Mouse (Mus musculus): ENCODE measurements at regions not wholly inside any gene's neighbourhood (a gene's known extent, or its start where the extent isn't known, plus 50 kb on each side); places are given as distances from the start of the nearest gene placed in this dataset.

DNA sequence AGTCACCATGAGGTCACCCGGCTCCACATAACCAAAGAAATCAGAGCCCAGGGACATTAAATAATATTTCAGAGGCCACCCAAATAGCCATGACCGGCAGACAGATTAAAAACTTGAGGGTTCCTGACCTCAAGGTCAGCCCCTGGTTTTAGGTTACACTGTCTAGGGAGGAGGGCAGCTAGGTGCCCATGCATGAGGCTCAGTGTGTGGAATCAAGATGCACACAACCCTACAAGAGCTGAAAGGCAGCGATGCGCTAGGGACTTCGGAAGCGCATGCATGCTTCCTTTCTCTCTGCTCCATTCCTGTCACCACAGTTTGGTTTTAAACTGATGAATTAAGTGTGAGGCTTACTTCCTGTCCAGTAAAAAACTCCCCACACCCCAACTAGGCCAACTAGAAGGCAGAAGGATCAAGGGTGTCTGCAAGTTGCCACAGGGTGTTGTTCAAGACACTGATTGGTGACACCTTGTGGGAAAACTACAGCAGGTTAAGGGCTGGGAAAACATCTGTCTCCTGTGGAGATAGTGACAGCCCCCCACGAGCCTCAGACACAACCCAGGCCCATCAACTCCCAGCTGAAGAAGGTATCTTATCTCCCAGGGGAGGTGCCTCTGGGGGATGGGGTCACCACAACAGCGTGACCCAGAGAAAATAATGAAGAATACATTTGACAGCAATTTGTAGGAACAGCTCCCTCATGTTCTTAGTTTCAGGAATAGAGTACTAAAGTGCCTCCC is 127.2 kb upstream of the Gdnf start:
- in situ Hi-C loops (cut with MboI; ENCODE audit: low sequenced_read_pairs) = no loop called here

- in situ Hi-C loops (cut with MboI; ENCODE audit: low sequenced_read_pairs) = no loop called here
These were observed 119.4 kb upstream of the Gdnf start for GRCm38 (mm10) chr15:7691251-7691650.

GRCm38 (mm10) chr15:7692096-7692495 is 118.5 kb upstream of the Gdnf start:
- in situ Hi-C loops (cut with MboI; ENCODE audit: low sequenced_read_pairs) = no loop called here

DNA sequence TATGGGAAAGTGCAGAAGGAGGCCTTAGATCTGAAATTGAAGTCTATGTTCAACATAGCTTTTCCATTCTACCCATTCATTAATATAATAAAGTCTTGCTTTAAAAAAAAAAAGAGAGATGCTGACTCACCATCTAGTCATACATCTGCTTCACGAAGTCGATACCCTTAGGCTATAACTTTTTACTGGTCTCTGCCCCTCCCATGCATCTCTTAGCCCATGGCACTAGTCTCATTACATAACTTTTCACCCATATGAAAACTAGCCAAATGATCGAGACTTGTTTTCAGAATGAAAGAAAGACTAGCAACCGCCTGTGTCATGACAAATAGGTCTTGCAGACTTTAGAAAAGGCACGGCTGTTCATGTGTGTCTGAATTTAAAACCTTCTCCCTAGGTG is 116.6 kb upstream of the Gdnf start:
- in situ Hi-C loops (cut with MboI; ENCODE audit: low sequenced_read_pairs) = no loop called here

DNA sequence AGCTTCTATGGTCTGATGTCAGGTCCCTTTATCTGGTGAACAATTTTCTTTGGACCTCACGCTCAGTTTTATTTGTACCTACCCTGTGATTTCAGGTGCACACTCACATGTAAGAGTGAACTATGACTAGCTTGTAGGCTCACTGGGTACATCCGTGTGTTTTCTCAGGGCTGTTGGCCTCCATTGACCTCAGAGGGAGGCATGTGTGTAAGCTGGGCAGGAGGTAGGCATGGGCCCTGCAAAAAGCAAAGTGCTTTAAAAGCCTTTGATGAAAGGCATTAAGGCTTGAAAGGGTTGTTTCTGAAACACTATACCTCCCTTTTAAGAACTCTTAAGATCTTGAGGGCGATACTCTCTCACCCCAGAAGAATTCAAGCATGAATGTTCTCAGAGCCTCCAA is 112.9 kb upstream of the Gdnf start:
- in situ Hi-C loops (cut with MboI; ENCODE audit: low sequenced_read_pairs) = no loop called here

GRCm38 (mm10) chr15:7708836-7709235 is 101.8 kb upstream of the Gdnf start:
- in situ Hi-C loops (cut with MboI; ENCODE audit: low sequenced_read_pairs) = no loop called here

DNA sequence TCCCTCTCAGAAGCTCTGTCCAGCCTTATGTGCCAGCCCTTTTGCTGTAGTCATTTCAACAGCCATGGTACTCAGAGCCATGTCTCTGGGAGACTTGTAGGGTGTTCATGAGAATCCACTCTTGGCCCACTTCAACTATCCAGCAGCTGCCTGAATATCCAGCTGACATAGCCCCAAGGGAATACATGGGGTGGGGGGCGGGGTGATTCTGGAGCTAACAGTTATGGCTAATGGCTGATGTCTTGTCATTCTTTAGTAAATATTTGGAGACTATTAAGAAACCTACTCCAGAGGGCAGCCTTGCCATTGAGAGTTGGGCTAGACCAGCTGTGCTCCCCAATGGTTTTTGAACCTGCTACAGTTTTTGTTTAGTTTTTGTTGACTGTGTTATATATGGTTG is 96.0 kb upstream of the Gdnf start:
- in situ Hi-C loops (cut with MboI; ENCODE audit: low sequenced_read_pairs) = no loop called here

- in situ Hi-C loops (cut with MboI; ENCODE audit: low sequenced_read_pairs) = no loop called here
These were observed 94.5 kb upstream of the Gdnf start for GRCm38 (mm10) chr15:7716188-7716587.

- in situ Hi-C loops (cut with MboI; ENCODE audit: low sequenced_read_pairs) = no loop called here
These were observed 87.4 kb upstream of the Gdnf start for GRCm38 (mm10) chr15:7723202-7723721.

- in situ Hi-C loops (cut with MboI; ENCODE audit: low sequenced_read_pairs) = no loop called here
These were observed 86.9 kb upstream of the Gdnf start for GRCm38 (mm10) chr15:7723770-7724169.

GRCm38 (mm10) chr15:7725505-7725904 is 85.1 kb upstream of the Gdnf start:
- in situ Hi-C loops (cut with MboI; ENCODE audit: low sequenced_read_pairs) = no loop called here

- in situ Hi-C loops (cut with MboI; ENCODE audit: low sequenced_read_pairs) = no loop called here
These were observed 63.1 kb upstream of the Gdnf start for GRCm38 (mm10) chr15:7747586-7747985.

- in situ Hi-C loops (cut with MboI; ENCODE audit: low sequenced_read_pairs) = no loop called here
These were observed 60.2 kb upstream of the Gdnf start for GRCm38 (mm10) chr15:7750441-7750840.
